Mouse (Mus musculus) retina, postnatal 1 day (tissue): ENCODE data around the gene Ctnnbip1.

Experiments used
- DNase-seq: peaks from one replicate; pipeline ENCODE4 v3.0.0-alpha.2; 2012

The Ctnnbip1 gene

DNA sequence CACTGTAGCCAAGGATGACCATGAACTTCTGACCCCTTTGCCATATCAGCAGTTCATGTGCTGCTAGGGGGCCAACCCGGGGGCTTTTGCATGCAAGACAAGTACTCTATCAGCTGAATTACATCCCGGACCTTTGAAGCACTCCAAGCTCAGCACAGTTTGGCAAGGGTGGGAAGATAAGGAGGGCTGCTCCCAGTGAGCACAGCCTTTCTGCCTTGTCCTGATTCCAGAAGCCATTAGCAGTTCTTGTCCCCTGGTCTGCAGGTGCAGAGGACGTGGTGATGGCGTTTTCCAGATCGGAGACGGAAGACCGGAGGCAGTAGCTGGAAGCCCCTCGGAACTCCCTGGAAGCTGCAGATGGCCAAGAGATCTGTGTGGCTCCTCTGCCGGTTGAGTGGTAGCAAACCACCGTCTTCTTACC is 45.9 kb downstream of the Ctnnbip1 start:
- DNase-seq: no peak

DNA sequence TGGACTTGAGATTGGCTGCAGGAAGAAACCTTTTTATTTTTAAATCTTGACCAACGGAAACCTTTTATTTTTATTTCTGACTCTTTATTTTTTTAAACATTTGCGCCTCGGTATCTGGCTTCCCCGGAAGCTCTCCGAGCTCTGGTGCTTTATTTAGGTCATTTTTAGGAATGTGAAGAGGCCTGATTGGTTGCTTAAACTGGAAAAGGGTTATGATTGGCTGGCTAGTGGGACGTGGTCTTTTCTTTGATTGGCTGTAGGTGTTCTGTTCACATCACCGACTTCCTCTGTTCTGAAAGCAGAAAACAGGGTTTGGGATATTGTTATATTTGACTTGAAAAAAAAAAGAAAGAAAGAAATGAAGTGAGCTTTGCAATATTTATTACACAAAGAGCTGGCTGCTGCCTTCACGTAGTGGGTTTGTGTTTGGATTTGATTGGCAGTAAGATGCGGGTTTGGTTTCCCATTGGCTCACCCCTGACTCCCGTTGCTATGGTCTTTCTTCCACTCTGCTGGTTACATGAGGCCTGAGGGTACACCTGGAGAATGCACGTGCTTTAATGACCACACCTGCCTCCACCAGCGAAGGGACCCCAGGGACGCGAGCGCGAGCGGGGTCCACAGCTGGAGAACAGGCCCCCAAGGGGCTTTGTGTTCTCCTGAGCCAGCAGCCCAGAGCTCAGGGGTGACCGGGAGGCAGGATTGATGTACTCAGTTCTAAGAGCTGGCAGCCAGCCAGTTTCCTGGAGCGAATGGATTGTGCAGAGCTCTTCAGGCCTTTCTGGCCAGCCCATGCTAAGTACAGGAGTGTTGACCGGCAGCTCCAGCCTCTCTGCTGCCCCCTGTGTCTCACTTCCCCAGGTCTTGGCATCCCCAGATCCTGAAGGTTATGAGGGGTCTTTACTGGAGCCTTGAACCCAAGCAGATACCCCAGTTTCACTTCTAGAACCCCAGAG is 46.7 kb downstream of the Ctnnbip1 start:
- peak; percentile 91 for DNase-seq

- peak; percentile 60 for DNase-seq
These were observed 49.5 kb downstream of the Ctnnbip1 start for GRCm38 (mm10) chr4:149567432-149568026.

GRCm38 (mm10) chr4:149568622-149569021 is 50.6 kb downstream of the Ctnnbip1 start:
- no peak for DNase-seq

DNA sequence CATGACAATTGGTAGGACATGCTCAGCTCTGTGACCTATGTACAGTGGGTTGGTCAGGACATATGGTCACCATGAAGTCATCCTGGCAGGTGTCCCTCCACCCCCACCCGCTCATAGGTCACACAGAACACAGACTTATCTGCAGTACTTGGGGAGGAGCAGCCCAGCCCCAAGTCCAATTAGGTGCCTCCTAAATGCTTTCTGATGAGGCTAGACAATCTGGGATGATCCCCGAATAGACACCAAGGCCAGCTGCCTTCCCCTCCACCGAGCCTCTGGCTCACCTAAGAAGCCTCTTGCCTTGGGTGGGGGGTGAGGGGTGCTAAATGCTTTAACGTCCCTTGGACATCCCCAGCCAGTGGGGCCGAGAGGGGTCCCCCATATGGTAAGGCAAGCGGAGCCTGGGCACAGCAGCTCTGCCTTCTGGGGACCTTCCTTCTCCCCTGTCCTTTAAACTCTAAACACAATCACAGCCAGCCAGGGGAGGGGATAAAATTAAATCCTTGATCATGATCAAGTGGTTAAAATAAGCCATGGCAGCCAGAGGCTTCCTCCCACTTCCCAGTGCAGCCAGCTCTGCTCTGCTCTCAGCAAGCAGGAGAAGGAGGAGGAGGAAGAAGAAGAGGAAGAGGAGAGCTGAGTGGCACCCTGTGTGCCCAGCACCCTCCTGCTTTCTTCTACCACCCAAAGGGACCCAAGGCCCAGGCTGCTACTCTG is 51.9 kb downstream of the Ctnnbip1 start:
- DNase-seq: peak; percentile 76

GRCm38 (mm10) chr4:149570498-149570863 is 52.4 kb downstream of the Ctnnbip1 start:
- DNase-seq: no peak

GRCm38 (mm10) chr4:149571209-149571608 is 53.2 kb downstream of the Ctnnbip1 start:
- DNase-seq: no peak

- no peak for DNase-seq
These were observed 53.7 kb downstream of the Ctnnbip1 start for GRCm38 (mm10) chr4:149571651-149572149.

- DNase-seq: peak; percentile 80
These were observed 54.4 kb downstream of the Ctnnbip1 start for GRCm38 (mm10) chr4:149572446-149572845.

- no peak for DNase-seq
These were observed 54.8 kb downstream of the Ctnnbip1 start for GRCm38 (mm10) chr4:149572851-149573250.

- no peak for DNase-seq
These were observed 56.4 kb downstream of the Ctnnbip1 start for GRCm38 (mm10) chr4:149574391-149574821.

DNA sequence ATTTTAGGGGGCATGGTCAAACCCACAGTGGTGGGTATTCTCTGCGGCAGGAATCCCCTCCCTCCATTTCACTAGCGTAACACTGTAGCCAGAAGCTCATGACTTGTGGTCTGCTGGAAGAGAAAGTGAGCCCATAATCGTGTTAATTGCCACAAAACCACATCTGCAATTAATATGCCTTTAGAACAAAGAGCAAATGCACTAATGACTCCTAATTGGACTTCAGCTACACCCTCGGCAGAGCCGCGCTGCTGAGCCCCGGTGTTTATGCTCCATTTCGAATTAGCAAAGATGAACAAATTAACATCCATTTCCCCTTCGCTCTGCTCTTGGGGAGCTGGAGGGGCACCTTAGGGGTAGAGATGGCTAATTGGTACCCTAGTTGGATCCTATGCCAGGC is 58.0 kb downstream of the Ctnnbip1 start:
- DNase-seq: peak; percentile 91

GRCm38 (mm10) chr4:149576993-149577548 is 59.0 kb downstream of the Ctnnbip1 start:
- peak; percentile 65 for DNase-seq

DNA sequence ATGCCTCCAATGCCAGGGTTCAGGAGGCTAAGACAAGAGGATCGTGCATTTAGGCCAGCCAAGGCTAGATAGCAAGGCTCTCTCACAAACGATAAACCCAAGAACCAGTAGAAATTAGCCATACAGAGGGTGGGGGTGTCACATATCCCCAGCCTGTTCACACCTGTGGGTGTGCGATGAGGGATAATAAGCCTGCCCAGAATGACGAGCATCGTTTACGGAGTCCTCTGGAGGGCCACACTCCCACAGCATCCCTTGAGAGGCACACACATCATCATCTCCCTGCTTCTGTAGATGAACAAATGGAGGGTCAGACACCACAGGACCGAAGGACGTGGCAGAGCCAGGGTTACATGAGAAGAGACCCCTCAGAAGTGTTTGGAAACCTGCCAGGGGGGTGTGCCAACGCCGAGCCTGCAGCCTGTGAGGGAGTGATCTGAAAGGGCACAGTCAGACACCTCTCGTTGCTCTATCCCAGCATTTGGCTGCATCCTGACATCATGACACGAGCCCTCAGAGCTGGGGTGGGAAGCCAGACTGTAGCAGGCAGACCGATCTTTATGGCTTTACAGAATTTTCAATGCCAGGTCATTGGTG is 60.1 kb downstream of the Ctnnbip1 start:
- peak; percentile 57 for DNase-seq

GRCm38 (mm10) chr4:149578831-149579230 is 60.8 kb downstream of the Ctnnbip1 start:
- peak; percentile 92 for DNase-seq

DNA sequence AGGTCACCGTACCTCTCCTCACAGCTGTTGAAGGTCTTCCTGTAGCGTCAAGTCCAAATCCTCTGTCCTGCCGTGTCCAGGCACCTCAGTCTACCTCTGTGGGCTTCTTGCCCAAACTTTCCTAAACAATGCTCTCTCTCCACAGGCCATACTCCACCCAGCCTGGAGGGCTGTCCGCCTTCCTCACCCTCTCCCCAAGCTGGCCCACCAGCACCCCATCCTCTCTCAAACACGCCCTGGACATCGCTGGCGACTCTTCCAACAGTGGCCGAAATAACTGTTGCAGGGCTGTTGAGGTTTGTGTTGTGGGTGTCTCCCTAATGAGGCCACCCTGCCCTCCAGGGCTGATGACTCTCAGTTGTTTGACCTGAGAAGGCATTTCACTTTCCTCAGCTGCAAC is 67.2 kb downstream of the Ctnnbip1 start:
- no peak for DNase-seq

DNA sequence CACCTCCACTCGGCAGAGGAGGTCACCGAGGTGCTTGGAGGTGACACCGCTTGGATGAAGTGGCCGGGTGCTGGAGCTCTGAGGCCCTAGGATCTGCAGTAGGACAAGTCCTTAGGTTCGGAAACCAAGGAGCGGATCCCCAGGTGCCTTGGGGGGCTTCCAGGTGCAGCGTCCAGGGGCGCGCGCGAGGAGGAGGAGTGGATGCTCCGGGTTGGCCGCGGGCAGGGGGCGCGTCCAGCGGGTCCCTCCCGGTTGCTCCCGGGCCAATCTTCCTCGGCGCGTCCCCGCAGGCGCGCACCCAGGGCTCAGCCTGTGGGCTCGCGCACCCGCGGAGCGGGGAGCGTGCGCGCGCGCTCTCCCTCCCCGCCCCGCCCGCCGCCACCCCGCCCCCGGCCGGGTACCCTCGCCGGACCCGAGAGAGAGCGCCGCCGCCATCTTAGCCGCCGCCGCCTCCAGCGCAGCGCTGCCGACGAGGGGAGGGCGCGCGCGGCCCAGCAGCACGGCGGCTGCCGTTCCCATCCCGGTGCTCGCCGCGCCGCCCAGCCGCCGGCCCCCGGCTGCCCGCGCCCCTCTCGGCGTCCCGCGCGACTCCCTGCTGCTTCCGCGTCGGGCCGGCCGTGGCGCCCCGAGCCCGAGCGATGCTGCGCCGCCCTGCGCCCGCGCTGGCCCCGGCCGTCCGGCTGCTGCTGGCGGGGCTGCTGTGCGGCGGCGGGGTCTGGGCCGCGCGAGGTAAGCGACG is 68.2 kb downstream of the Ctnnbip1 start, which contains the start of gene Clstn1:
Clstn1 (plus strand) TSS at position 425 of the 739 bp plus-strand sequence.
- DNase-seq: peak; percentile 92

DNA sequence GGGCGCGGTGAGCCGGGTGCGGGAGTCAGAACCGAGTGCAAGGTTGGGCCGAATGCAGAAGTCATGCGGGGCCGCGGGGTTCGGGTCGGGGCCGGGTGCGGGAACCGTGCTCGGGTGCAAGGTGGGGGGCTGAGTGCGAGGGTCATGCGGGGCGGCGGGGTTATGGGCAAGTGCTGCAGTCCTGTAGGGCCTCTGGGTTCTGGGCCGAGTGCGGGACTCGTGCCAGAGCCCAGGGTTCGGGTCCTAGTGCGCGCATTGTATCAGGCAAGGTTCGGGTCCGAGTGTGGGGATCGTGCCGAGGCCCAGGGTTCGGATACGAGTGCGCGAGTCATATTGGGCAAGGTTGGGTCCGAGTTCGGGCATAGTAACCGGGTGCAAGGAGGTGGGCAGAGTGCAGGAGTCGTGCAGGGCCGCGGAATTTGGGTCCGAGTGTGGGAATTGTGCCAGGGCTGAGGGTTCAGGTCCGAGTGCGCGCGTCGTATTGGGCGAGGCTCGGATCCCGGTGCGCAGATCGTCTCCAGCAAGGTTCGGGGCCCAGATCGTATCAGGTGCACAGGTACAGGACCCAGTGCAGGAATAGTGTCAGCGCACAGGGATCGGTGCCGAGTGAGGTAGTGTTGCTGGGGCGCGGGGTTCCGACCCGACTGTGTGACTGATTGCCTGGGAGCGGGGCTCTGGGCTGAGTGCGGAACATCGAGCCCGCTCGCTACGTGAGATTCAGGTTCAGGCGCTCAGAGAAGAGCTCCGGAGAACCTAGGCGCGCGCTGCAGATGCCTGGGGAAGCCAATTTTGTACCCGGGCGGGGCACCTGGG is 69.0 kb downstream of the Ctnnbip1 start:
- peak; percentile 40 for DNase-seq

DNA sequence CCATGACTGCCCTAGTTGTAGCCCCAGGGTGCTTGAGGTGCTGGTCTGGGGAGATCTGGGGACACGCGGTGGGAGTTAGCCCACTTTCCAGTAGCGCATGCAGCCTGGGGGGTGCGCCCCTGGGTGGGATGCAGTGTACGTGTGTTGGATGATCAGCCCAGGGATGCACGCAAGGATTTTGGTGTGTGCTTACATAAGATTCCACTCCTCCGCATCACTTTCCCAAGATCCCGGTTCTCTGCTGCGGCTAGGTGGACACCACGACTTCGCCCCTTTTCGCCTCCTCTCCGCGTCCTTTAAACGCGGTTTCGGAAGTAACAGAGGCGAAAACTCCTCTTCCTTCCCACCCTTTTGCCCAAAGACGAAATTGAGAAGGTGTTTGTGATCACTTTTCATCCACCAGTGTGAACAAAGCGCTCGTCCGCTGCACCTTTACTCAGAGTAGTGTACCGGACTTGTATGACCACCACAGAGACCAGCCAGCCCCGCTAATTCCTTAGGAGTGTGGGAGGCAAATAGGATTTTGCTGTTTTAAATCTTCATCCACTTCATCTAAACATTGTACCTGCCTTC is 69.6 kb downstream of the Ctnnbip1 start:
- DNase-seq: peak; percentile 51

- no peak for DNase-seq
These were observed 72.2 kb downstream of the Ctnnbip1 start for GRCm38 (mm10) chr4:149590200-149590599.
